Mouse (Mus musculus): ENCODE data around the gene Itgax. TPM values are rescaled to one million over a fixed set of nuclear protein-coding genes. Genes with fewer than 3 reads are reported as not detected.

The Itgax gene
- 2.9 TPM for polyA plus RNA-seq (2014; fragmentation: Illumina TruSeq; extraction: RNeasy Lipid Tissue Mini Kit (QIAGEN cat#74804); ENCODE audit: low read depth, low replicate concordance)

GRCm38 (mm10) chr7:128128741-128129720 lies at the start of gene Itgax:
TSS of gene Itgax (plus strand) at chr7:128129547.

GRCm38 (mm10) chr7:128154076-128154475 lies 24.7 kb downstream of the Itgax start, which contains the start of gene Itgad:
TSS of gene Itgad (plus strand) at chr7:128154376.

Other genes with a start within 250 kb of the Itgax start
- not detected for gene Prss53, start 238.6 kb upstream of the Itgax start, polyA plus RNA-seq (2014; fragmentation: Illumina TruSeq; extraction: RNeasy Lipid Tissue Mini Kit (QIAGEN cat#74804); ENCODE audit: low read depth, low replicate concordance)
- not detected for gene Gm21974, start 234.1 kb upstream of the Itgax start, polyA plus RNA-seq (2014; fragmentation: Illumina TruSeq; extraction: RNeasy Lipid Tissue Mini Kit (QIAGEN cat#74804); ENCODE audit: low read depth, low replicate concordance)
- 26.8 TPM for gene Vkorc1, start 233.9 kb upstream of the Itgax start, polyA plus RNA-seq (2014; fragmentation: Illumina TruSeq; extraction: RNeasy Lipid Tissue Mini Kit (QIAGEN cat#74804); ENCODE audit: low read depth, low replicate concordance)
- 2.8 TPM for gene Bckdk, start 225.5 kb upstream of the Itgax start, polyA plus RNA-seq (2014; fragmentation: Illumina TruSeq; extraction: RNeasy Lipid Tissue Mini Kit (QIAGEN cat#74804); ENCODE audit: low read depth, low replicate concordance)
- 10.2 TPM for gene Kat8, start 217.0 kb upstream of the Itgax start, polyA plus RNA-seq (2014; fragmentation: Illumina TruSeq; extraction: RNeasy Lipid Tissue Mini Kit (QIAGEN cat#74804); ENCODE audit: low read depth, low replicate concordance)
- gene Prss8, start 199.4 kb upstream of the Itgax start, polyA plus RNA-seq (2014; fragmentation: Illumina TruSeq; extraction: RNeasy Lipid Tissue Mini Kit (QIAGEN cat#74804); ENCODE audit: low read depth, low replicate concordance), result 1.0 TPM
- gene Prss36, start 182.8 kb upstream of the Itgax start, polyA plus RNA-seq (2014; fragmentation: Illumina TruSeq; extraction: RNeasy Lipid Tissue Mini Kit (QIAGEN cat#74804); ENCODE audit: low read depth, low replicate concordance), result not detected
- gene Fus, start 162.1 kb upstream of the Itgax start, polyA plus RNA-seq (2014; fragmentation: Illumina TruSeq; extraction: RNeasy Lipid Tissue Mini Kit (QIAGEN cat#74804); ENCODE audit: low read depth, low replicate concordance), result 788 TPM
- gene Pycard, start 135.7 kb upstream of the Itgax start, polyA plus RNA-seq (2014; fragmentation: Illumina TruSeq; extraction: RNeasy Lipid Tissue Mini Kit (QIAGEN cat#74804); ENCODE audit: low read depth, low replicate concordance), result 99.2 TPM
- gene Trim72, start 125.6 kb upstream of the Itgax start, polyA plus RNA-seq (2014; fragmentation: Illumina TruSeq; extraction: RNeasy Lipid Tissue Mini Kit (QIAGEN cat#74804); ENCODE audit: low read depth, low replicate concordance), result 0.91 TPM
- 10.1 TPM for gene Itgam, start 66.9 kb upstream of the Itgax start, polyA plus RNA-seq (2014; fragmentation: Illumina TruSeq; extraction: RNeasy Lipid Tissue Mini Kit (QIAGEN cat#74804); ENCODE audit: low read depth, low replicate concordance)
- not detected for gene Gm49368, start 66.9 kb upstream of the Itgax start, polyA plus RNA-seq (2014; fragmentation: Illumina TruSeq; extraction: RNeasy Lipid Tissue Mini Kit (QIAGEN cat#74804); ENCODE audit: low read depth, low replicate concordance)
- gene Itgad, start 24.8 kb downstream of the Itgax start, polyA plus RNA-seq (2014; fragmentation: Illumina TruSeq; extraction: RNeasy Lipid Tissue Mini Kit (QIAGEN cat#74804); ENCODE audit: low read depth, low replicate concordance), result not detected
- not detected for gene Cox6a2, start 76.8 kb downstream of the Itgax start, polyA plus RNA-seq (2014; fragmentation: Illumina TruSeq; extraction: RNeasy Lipid Tissue Mini Kit (QIAGEN cat#74804); ENCODE audit: low read depth, low replicate concordance)
- gene Armc5, start 107.8 kb downstream of the Itgax start, polyA plus RNA-seq (2014; fragmentation: Illumina TruSeq; extraction: RNeasy Lipid Tissue Mini Kit (QIAGEN cat#74804); ENCODE audit: low read depth, low replicate concordance), result 0.22 TPM
- gene 9130023H24Rik, start 108.5 kb downstream of the Itgax start, polyA plus RNA-seq (2014; fragmentation: Illumina TruSeq; extraction: RNeasy Lipid Tissue Mini Kit (QIAGEN cat#74804); ENCODE audit: low read depth, low replicate concordance), result 8.0 TPM
- 12.4 TPM for gene Tgfb1i1, start 117.3 kb downstream of the Itgax start, polyA plus RNA-seq (2014; fragmentation: Illumina TruSeq; extraction: RNeasy Lipid Tissue Mini Kit (QIAGEN cat#74804); ENCODE audit: low read depth, low replicate concordance)
- gene Slc5a2, start 136.1 kb downstream of the Itgax start, polyA plus RNA-seq (2014; fragmentation: Illumina TruSeq; extraction: RNeasy Lipid Tissue Mini Kit (QIAGEN cat#74804); ENCODE audit: low read depth, low replicate concordance), result not detected
- gene BC017158, start 168.6 kb downstream of the Itgax start, polyA plus RNA-seq (2014; fragmentation: Illumina TruSeq; extraction: RNeasy Lipid Tissue Mini Kit (QIAGEN cat#74804); ENCODE audit: low read depth, low replicate concordance), result 10.2 TPM

All from sigmoid colon, adult 10 weeks (tissue).